Mouse (Mus musculus) stomach, embryonic 15.5 days (tissue): ENCODE data around the gene Ctnnb1. TPM values are rescaled to one million over a fixed set of nuclear protein-coding genes. Genes with fewer than 3 reads are reported as not detected.

Experiments
- ATAC-seq: fragments of 200-750 bp; cut with Nextera tagmentation; 2 replicates; pipeline ENCODE4 v1.8.0; 2017; ENCODE audit warnings: low read depth, moderate number of reproducible peaks, moderate TSS enrichment; ENCODE audit not compliant: insufficient read depth, low FRiP score
- H3K27ac ChIP-seq: fragments of 300-500 bp; sonication (generic); 2 replicates; pipeline ENCODE4 v1.5.1; 2015; ENCODE audit warnings: mild to moderate bottlenecking, inconsistent platforms
- H3K27me3 ChIP-seq: fragments of 300-500 bp; sonication (generic); replicated peaks from 2 replicates; pipeline ENCODE4 v1.6.1; 2015; ENCODE audit warnings: inconsistent platforms
- H3K36me3 ChIP-seq: fragments of 300-500 bp; sonication (generic); 2 replicates; pipeline ENCODE4 v1.6.1; 2015; ENCODE audit warnings: inconsistent platforms
- H3K4me1 ChIP-seq: fragments of 300-500 bp; sonication (generic); 2 replicates; pipeline ENCODE4 v1.6.1; 2015; ENCODE audit warnings: inconsistent platforms
- H3K4me2 ChIP-seq: fragments of 300-500 bp; sonication (generic); 2 replicates; pipeline ENCODE4 v1.6.1; 2015; ENCODE audit warnings: mild to moderate bottlenecking, inconsistent platforms
- H3K4me3 ChIP-seq: fragments of 300-500 bp; sonication (generic); replicated peaks from 2 replicates; pipeline ENCODE4 v1.5.1; 2015; ENCODE audit warnings: inconsistent platforms
- H3K9ac ChIP-seq: fragments of 300-500 bp; sonication (generic); 2 replicates; pipeline ENCODE4 v1.6.1; 2015; ENCODE audit warnings: inconsistent platforms
- H3K9me3 ChIP-seq: fragments of 300-500 bp; sonication (generic); 2 replicates; pipeline ENCODE4 v1.6.1; 2016; ENCODE audit warnings: inconsistent platforms
- WGBS: fragments of 180-500 bp; shearing (Covaris S2); methylation state at CpG from one replicate; pipeline ENCODE4 v1.1.7; 2015; 5-methylcytosine and 5-hydroxymethylcytosine counted together
- polyA plus RNA-seq: library from polyadenylated mRNA; unstranded; fragments of >200 nt; fragmentation: Nextera tagmentation; extraction: Ambion mirVana; gene quantifications from 2 replicates; pipeline ENCODE4 v1.2.1, GENCODE M21; 2015

Ctnnb1 gene
- polyA plus RNA-seq: 502 and 547 TPM in 2 replicates

DNA sequence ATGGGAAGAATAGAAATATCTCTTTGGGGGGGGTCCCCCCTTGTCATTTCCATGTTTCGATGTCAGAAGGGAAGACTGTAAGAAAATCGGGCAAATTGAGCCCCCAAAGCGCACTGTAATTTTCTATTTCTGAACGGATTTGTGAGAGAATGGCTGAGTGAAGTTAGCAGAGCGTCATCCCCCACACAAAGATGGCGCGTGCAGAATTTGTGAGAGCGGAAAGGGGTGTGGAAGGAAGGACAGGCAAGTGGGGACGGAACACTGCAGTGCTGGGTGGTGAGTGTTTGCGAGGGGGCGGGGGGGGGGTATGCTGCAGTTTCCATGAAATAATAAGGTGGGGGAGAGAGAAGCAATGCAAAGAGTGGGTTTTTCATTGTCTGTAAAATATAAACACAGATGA is at the start of gene Ctnnb1:
Gene Ctnnb1, plus strand, starts transcription at position 136 of the 400 bp plus-strand sequence.
- no peak for ATAC-seq
- H3K4me1 ChIP-seq: 0 out of 2 replicates have a peak, but pooled peaks cover 4% of the 10 kb centered on the region
- no peak within 1 kb of the TSS for H3K27ac ChIP-seq
- H3K4me3 ChIP-seq: no peak within 1 kb of the TSS
- H3K9ac ChIP-seq: no peak within 1 kb of the TSS
- H3K4me2 ChIP-seq: no peak within 1 kb of the TSS
- no peaks in the 10 kb centered on the region for H3K9me3 ChIP-seq
- no peaks in the 10 kb centered on the region for H3K36me3 ChIP-seq
- 89% methylated on average over 11 of the region's 11 CpGs for WGBS
- no peaks in the 10 kb centered on the region for H3K27me3 ChIP-seq

DNA sequence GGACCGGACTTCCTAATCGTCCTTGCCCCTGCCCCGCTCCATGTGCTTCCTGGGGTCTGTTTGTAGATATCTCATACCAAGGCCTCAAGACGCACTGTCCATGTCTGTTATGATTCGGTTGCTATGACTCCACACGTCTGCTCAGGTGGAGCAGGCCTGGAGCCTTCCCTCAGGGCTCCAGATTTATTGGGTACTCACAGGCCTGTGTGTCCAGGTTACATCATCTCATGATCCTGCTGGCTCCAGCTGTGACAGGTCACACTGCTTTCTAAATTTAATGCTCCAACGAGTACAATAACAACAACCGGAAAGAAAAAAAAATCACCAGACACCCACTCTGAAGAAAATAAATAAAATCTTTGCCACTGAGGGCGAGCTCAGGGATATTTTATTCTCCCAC is 48.7 kb upstream of the Ctnnb1 start:
- H3K9ac ChIP-seq: no peak overlapping the region
- no peaks in the 10 kb centered on the region for H3K27me3 ChIP-seq
- H3K9me3 ChIP-seq: no peaks in the 10 kb centered on the region
- H3K4me1 ChIP-seq: 0 out of 2 replicates have a peak, but pooled peaks cover 19% of the 10 kb centered on the region
- WGBS: 65% methylated on average over 9 of the region's 9 CpGs
- no peak overlapping the region for H3K4me2 ChIP-seq
- no peak for ATAC-seq
- no peaks in the 10 kb centered on the region for H3K36me3 ChIP-seq
- no peak overlapping the region for H3K4me3 ChIP-seq
- no peak overlapping the region for H3K27ac ChIP-seq

DNA sequence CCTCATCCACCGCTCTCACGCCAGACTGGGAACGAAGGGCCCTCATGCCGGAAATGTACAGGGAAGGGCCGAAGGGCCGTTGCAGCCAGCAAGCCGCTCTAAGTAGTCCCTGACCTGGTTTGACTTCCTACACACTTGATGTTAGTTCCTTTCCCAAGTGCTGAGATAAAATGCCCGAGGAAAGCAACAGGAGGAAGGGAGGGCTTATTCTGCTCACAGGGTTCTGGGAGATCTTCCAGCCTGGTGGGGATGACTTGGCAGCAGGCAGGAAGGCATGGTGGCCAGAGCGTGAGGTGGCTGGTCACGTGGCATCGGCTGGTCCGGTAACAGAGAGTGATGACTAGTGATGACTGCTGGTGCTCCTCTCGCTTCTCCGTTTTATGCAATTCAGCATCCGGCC is 47.9 kb upstream of the Ctnnb1 start:
- Histone ChIP-seq H3K27ac (no peak overlapping the region), H3K4me2 (no peak overlapping the region), H3K27me3 (no peaks in the 10 kb centered on the region), H3K9ac (no peak overlapping the region), H3K9me3 (no peaks in the 10 kb centered on the region), H3K36me3 (no peaks in the 10 kb centered on the region), H3K4me3 (no peak overlapping the region), H3K4me1 (0 out of 2 replicates have a peak, but pooled peaks cover 21% of the 10 kb centered on the region)
- 79% methylated on average over 15 of the region's 15 CpGs for WGBS
- ATAC-seq: no peak

GRCm38 (mm10) chr9:120881839-120882238 is 47.2 kb upstream of the Ctnnb1 start:
- Histone ChIP-seq H3K4me3 (no peak overlapping the region), H3K36me3 (no peaks in the 10 kb centered on the region), H3K9me3 (no peaks in the 10 kb centered on the region), H3K27me3 (no peaks in the 10 kb centered on the region), H3K4me2 (no peak overlapping the region), H3K9ac (no peak overlapping the region), H3K27ac (no peak overlapping the region), H3K4me1 (0 out of 2 replicates have a peak, but pooled peaks cover 21% of the 10 kb centered on the region)
- peak; percentile 44; the same call in 1 of the 2 replicates for ATAC-seq
- WGBS: 50% methylated on average over 4 of the region's 4 CpGs

- Histone ChIP-seq H3K9ac (no peak overlapping the region), H3K9me3 (no peaks in the 10 kb centered on the region), H3K4me2 (no peak overlapping the region), H3K4me3 (no peak overlapping the region), H3K27me3 (no peaks in the 10 kb centered on the region), H3K36me3 (no peaks in the 10 kb centered on the region), H3K27ac (peak overlapping the region; percentile 16; the same call in 1 of the 2 replicates), H3K4me1 (0 out of 2 replicates have a peak, but pooled peaks cover 21% of the 10 kb centered on the region)
- WGBS: 41% methylated on average over 10 of the region's 10 CpGs
- peak; percentile 54; the same call in 1 of the 2 replicates for ATAC-seq
These were observed 44.3 kb upstream of the Ctnnb1 start for GRCm38 (mm10) chr9:120884726-120885125.

- WGBS: 88% methylated on average over 2 of the region's 2 CpGs
- ATAC-seq: no peak
These were observed 41.4 kb upstream of the Ctnnb1 start for GRCm38 (mm10) chr9:120887631-120888030.

DNA sequence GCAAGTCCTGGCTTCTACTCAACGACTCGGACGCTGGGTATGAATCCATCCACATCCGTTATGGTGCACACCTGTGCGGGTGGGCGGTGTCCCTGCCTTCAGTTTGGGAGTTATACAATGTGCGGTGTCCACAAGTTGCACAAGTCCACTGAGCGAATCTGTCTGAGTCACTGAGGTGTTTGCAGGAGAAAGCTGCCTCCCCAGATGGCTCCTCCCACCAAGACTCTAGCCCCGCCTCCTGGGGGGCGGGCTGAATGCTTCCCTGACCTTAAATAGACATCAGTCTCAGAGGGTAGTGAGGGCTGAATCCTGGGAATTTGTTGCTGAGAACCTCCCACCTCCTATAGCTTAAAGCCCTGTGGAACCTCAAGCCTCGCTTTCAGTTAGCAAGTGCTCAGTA is 35.6 kb upstream of the Ctnnb1 start:
- Histone ChIP-seq H3K4me2 (peak overlapping the region; percentile 4), H3K9me3 (no peaks in the 10 kb centered on the region), H3K27me3 (no peaks in the 10 kb centered on the region), H3K4me3 (no peak overlapping the region), H3K36me3 (no peaks in the 10 kb centered on the region), H3K27ac (peak overlapping the region; percentile 33; the same call in 1 of the 2 replicates), H3K4me1 (no peaks in the 10 kb centered on the region), H3K9ac (no peak overlapping the region)
- 83% methylated on average over 11 of the region's 11 CpGs for WGBS
- ATAC-seq: peak; percentile 60; the same call in 1 of the 2 replicates

More at GRCm38 (mm10) chr9:120887631-120888030, 41.4 kb upstream of the Ctnnb1 start:
- H3K4me2 ChIP-seq: no peak overlapping the region
- H3K4me1 ChIP-seq: 0 out of 2 replicates have a peak, but pooled peaks cover 17% of the 10 kb centered on the region
- H3K27me3 ChIP-seq: no peaks in the 10 kb centered on the region
- H3K9ac ChIP-seq: no peak overlapping the region
- H3K27ac ChIP-seq: no peak overlapping the region
- H3K4me3 ChIP-seq: no peak overlapping the region
- no peaks in the 10 kb centered on the region for H3K9me3 ChIP-seq
- no peaks in the 10 kb centered on the region for H3K36me3 ChIP-seq

- Histone ChIP-seq H3K27ac (peak overlapping the region; percentile 33; the same call in 1 of the 2 replicates), H3K4me1 (no peaks in the 10 kb centered on the region), H3K27me3 (no peaks in the 10 kb centered on the region), H3K4me2 (peak overlapping the region; percentile 4), H3K4me3 (no peak overlapping the region), H3K9me3 (no peaks in the 10 kb centered on the region), H3K9ac (no peak overlapping the region), H3K36me3 (no peaks in the 10 kb centered on the region)
- 18% methylated on average over 10 of the region's 10 CpGs for WGBS
- ATAC-seq: no peak; the same call in 1 of the 2 replicates
These were observed 35.0 kb upstream of the Ctnnb1 start for GRCm38 (mm10) chr9:120893971-120894370.

DNA sequence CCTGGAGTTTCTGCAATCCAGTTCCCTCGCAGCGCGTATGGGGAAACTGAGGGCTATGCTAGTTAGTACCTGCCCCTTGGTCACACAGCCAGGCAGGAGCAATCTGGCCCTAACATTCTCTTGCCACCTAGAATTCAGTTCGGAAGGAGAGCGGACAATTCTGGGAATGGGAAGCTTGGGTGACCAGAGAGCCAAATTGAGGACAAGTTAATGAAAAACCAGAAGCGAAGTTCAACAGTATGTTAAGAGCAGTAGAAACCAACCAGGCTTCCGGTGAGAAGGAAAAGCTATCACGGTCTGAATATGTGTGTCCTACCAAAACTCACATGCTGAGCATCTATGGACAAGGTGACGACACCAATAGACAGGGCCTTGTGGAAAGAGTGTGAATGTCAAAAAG is 34.6 kb upstream of the Ctnnb1 start:
- ATAC-seq: no peak
- Histone ChIP-seq H3K9ac (no peak overlapping the region), H3K9me3 (no peaks in the 10 kb centered on the region), H3K36me3 (no peaks in the 10 kb centered on the region), H3K27me3 (no peaks in the 10 kb centered on the region), H3K4me1 (no peaks in the 10 kb centered on the region), H3K4me3 (no peak overlapping the region), H3K27ac (0 out of 2 replicates have a peak overlapping the region, but pooled peaks have one; percentile 33), H3K4me2 (peak overlapping the region; percentile 4; the same call in 1 of the 2 replicates)
- WGBS: 84% methylated on average over 9 of the region's 9 CpGs

- H3K4me1 ChIP-seq: peaks cover 6% of the 10 kb centered on the region; the same call in 1 of the 2 replicates
- H3K4me2 ChIP-seq: no peak overlapping the region
- 67% methylated on average over 5 of the region's 5 CpGs for WGBS
- no peaks in the 10 kb centered on the region for H3K36me3 ChIP-seq
- H3K4me3 ChIP-seq: no peak overlapping the region
- ATAC-seq: no peak
- no peaks in the 10 kb centered on the region for H3K27me3 ChIP-seq
- H3K9me3 ChIP-seq: no peaks in the 10 kb centered on the region
- H3K27ac ChIP-seq: no peak overlapping the region
- no peak overlapping the region for H3K9ac ChIP-seq
These were observed 32.5 kb upstream of the Ctnnb1 start for GRCm38 (mm10) chr9:120896502-120896901.

GRCm38 (mm10) chr9:120897269-120897668 is 31.7 kb upstream of the Ctnnb1 start:
- no peak for ATAC-seq
- H3K27ac ChIP-seq: no peak overlapping the region
- no peak overlapping the region for H3K4me2 ChIP-seq
- no peaks in the 10 kb centered on the region for H3K27me3 ChIP-seq
- H3K4me1 ChIP-seq: peaks cover 6% of the 10 kb centered on the region; the same call in 1 of the 2 replicates
- no peak overlapping the region for H3K4me3 ChIP-seq
- no peak overlapping the region for H3K9ac ChIP-seq
- WGBS: 65% methylated on average over 4 of the region's 4 CpGs
- no peaks in the 10 kb centered on the region for H3K9me3 ChIP-seq
- no peaks in the 10 kb centered on the region for H3K36me3 ChIP-seq

DNA sequence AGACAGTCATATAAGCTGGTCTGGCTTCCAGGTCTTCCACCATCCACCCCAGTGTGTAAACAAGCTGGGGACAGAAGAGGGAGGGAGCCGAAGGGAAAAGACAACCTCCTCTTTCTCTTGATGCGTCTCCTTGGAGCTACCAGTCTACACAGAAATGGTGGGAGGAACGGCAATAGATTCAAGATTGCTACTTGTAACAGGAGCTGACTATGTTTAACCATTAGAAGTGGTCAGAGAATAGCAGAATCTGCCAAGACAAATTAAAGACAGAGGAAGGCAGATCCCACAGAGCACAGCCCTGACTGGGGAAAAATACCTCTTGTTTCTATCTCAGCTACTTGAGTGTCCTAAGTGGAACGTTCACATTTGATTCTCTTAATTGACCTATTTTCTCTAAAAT is 29.2 kb upstream of the Ctnnb1 start:
- Histone ChIP-seq H3K9ac (no peak overlapping the region), H3K4me2 (no peak overlapping the region), H3K27ac (0 out of 2 replicates have a peak overlapping the region, but pooled peaks have one; percentile 44), H3K9me3 (no peaks in the 10 kb centered on the region), H3K4me3 (no peak overlapping the region), H3K4me1 (peaks cover 6% of the 10 kb centered on the region; the same call in 1 of the 2 replicates), H3K36me3 (no peaks in the 10 kb centered on the region), H3K27me3 (no peaks in the 10 kb centered on the region)
- no peak for ATAC-seq
- 38% methylated on average over 4 of the region's 4 CpGs for WGBS
